Mouse (Mus musculus) spleen, adult 18-20 months (tissue): ENCODE data around the gene Poc1a.

ENCODE experiments used
- DNase-seq, 2 experiments: peaks; one replicate each; pipeline ENCODE4 v3.0.0; 2022; ENCODE audit warnings: mixed read lengths in 2 of 2

Gene Poc1a

DNA sequence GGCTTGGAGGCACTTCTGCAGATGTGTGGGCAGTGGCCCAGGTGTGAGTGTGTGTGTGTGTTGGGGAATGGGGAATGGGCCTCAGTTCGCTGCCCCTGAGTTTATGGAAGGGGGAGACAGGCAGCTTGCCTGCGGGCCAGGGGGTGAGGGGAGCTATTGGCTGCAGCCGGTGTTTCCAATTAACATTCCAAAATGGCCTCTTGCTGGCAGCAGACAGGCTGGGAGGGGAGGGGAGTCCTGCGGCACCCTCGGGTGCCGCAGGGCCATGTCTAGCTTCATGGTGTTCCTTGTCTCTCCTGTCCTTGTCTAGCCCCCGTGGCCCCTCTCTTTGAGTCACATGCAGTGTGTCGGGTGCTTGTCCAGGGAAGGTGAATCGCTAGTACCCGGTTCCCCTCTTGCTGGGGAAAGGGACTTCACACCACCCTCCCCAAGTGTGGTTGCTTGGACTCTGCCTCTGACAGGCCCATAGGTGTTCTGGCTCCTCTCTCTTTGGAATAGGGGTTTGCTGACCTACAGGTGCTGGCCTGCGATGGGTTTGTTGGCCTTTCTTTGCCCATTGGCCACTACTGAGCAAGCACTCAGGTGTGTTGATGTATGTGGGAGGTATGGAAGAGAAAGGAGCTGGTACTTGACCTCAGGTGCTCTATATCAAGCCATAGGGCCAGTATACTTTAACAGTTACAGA is 89.1 kb downstream of the Poc1a start:
- peak in 1 of 2 experiments; percentile 29 for DNase-seq

DNA sequence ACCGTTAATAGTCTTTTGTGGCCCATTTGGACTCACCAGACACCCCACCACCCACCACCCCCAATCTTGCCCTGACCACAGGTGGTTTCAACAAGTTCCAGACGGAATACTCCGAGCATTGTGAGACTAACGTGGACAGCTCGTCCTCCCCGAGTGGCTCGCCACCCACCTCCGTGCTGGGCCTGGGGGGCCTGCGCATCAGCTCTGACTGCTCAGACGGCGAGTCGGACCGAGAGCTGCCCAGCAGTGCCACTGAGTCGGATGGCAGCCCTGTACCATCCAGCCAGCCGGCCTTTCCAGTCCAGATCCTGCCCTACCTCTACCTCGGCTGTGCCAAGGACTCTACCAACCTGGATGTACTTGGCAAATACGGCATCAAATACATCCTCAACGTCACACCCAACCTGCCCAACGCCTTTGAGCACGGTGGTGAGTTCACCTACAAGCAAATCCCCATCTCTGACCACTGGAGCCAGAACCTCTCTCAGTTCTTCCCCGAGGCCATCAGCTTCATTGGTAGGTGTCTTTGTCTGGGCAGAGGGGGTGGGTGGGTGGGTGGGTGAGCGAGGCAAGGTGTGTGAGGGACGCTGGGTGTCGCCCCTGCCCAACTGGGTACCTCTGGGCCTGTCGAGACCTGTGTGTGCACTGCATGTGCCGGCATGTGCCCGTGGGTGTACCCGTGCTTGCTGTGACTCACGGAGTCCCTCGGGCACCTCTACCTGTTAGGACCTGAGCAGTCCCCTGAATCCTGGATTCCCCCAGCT is 89.9 kb downstream of the Poc1a start:
- peak in 1 of 2 experiments; percentile 28 for DNase-seq

DNA sequence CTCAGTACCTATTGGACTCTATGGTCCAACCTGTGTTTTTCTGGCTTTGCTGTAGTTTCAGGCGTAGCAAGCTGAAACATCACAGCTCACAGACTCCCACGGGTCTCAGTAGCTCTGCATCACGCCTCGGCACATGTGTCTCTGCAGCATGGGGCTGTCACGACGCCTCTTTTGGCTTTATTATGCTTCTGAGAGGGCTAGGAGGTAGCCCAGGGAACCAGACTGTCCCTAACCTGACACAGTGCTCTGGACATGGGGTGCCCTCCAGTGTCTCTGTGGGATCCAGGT is 90.5 kb downstream of the Poc1a start:
- DNase-seq = peak in 1 of 2 experiments; percentile 30

DNA sequence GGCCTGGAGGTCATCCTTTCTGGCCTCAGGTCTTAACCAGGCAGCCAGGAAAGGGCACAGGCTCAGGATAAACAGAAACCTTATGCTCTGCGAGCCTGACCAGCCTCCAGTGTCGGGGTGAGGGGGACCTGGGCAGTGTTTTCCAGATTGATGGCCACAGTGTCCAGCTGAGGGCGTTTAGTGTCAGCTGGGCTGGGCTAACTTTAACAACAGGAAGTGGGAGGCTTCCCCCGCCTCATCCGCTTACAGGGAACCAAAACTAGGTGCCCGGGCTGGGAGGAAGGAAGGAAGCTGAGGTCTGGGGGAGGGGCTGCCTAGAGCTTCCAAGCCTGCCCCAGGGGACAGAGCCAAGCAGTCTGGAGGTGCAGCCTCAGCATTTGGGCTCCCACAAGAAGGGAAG is 90.9 kb downstream of the Poc1a start:
- peak; percentile 82 for DNase-seq

DNA sequence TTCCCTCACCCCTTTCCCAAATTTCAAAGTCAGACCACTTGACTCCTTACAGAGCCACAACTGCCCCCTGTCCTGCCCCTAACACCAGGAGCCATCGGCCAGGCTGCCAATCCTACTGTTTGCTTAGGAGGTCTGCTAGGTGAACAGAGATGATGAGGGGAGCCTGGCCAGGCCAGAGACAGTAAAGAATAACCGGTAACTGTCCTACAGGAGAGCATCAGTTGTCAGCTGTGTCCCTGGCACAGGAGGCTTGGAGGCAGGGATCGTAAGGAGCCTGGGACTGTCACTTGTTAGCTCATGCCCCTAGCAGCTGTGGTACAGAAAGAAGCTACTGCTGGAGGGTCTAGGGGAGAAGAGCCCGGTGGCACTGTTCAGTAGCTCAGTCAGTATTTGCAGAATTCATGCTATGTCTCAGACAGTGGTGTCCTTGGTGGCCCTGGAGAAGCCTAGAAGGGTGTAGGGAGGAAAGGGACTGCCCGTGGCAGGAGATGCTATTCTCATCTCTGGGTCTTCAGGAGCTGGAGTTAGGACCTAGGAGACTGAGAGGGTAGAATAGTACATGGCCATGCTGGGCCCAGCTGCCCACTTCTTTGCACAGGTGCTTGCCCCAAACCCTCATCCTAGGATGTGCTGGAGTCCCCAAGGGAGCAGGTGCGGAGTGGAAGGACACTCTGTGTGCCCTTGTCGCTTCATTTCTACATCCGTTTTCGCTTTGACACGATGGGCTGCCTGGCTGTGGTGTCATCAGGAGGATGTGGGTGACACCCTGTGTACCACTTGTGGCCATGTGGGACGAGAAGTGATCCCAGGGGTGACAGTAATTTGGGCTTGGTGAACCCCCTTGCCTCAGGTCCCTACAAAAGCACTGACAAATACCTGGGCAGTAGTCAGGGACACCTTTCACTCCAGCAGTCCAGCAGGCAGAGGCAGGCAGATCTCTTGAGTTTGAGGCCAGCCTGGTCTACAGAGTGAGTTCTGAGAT is 91.9 kb downstream of the Poc1a start:
- DNase-seq = peak; percentile 46 to 60

DNA sequence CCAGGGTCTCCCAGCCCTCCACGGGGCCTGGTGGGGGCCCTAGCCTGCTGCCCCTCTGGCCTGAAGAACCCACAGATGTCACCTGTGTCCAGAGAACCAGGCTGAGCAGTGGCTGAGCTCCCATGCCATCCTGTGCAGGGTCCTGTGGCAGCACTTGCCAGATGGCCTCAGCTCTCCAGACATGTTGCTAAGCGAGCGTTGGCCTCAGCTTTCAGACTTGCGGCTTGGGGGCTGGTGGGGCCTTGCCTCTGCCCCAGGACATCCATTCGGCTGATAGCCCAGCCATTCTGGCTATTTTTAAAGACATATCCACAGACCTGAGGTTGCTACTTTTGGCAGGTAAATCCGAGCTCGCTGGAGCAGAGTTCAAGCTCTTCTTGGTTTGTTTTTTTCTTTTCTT is 93.1 kb downstream of the Poc1a start:
- no peak for DNase-seq

DNA sequence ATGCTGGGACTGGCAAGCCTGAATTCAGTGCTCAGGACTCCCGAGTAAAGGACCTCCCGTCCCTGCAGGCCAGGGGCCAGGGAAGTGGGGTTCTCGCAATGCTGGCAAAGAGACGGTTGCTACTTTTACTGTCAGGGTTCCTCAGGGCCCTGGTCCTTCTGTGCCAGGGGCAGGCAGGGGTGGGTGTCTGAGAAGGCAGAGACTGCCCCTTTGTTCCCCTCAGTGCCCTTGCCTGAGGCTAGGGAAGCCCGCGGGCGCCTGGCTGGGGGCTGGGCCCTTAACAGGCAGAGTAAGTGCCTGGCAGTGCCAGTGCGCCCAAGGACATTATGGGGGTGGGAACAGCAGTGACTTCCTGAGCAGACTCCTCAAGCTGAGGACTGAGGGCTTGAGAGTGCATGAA is 96.4 kb downstream of the Poc1a start:
- no peak for DNase-seq

DNA sequence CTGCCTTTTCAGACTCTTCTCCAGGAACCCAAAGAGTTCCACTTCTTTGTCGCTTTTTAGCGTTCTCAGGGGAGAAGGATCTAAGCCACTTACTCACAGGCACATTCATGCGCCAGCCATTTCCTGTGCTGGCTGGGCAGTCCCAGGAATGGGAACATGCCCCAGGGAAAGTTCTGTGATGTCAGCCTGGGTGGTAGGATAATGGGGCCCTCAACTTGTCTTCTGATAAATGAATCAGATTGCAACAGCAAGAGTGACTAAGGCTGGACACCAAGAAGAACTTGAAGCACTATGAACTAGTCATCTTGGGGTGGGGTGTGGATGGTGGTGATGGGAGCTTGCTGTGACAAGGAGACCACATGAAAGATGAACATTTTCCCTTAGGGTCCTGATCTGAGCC is 97.2 kb downstream of the Poc1a start:
- no peak for DNase-seq

DNA sequence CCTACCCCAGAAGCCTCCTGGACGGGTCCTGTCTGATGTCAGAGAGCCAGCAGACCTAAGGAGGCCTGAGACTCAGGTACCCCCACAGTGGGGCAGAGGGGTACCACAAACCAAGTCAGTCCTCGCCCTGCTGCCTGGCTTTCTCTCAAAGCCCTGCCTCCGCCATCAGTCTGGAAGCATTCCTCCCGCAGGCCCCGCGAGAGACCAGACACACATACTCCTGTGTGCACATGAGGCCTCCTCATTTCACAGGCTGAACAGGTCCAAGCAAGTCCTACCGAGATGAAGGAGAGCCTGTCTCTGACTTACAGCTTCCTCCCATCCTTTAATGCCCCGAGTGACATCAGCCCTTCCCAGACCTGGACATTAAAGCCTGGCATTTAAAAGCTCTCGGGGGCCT is 97.9 kb downstream of the Poc1a start:
- DNase-seq = no peak

DNA sequence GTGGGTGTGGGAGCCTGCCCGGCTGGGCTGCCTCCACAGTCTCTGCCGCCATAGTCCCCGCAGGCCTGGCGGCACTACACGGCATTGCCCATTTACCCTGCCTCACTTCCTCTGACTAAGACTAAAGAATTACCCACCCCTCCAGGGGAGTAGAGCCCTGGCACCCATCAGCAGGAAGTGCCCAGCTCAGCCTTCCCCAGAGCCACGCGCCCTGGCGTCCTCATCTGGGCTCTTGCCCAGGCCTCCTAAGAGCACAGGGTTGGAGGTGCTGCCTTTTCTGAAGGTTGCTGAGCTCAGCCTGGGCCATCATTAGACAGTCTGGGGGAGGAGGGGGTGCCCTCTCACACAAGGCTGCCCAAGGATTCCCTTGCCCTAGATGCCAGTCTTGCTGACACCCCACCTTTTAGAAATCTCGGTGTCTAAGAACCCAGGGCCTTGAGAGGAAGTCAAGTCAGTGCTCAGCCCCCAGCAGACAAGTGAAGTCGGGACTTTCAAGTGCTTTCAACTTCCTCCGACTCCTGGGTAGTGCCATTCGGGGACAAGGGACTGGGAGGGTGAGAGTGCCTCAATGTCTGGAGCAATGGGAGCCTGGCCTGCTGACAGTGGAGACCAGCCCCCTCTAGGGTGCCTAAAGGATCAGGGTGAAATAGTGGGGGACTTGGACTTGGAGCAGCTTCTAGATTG is 105.5 kb downstream of the Poc1a start:
- DNase-seq = peak; percentile 36 to 47

DNA sequence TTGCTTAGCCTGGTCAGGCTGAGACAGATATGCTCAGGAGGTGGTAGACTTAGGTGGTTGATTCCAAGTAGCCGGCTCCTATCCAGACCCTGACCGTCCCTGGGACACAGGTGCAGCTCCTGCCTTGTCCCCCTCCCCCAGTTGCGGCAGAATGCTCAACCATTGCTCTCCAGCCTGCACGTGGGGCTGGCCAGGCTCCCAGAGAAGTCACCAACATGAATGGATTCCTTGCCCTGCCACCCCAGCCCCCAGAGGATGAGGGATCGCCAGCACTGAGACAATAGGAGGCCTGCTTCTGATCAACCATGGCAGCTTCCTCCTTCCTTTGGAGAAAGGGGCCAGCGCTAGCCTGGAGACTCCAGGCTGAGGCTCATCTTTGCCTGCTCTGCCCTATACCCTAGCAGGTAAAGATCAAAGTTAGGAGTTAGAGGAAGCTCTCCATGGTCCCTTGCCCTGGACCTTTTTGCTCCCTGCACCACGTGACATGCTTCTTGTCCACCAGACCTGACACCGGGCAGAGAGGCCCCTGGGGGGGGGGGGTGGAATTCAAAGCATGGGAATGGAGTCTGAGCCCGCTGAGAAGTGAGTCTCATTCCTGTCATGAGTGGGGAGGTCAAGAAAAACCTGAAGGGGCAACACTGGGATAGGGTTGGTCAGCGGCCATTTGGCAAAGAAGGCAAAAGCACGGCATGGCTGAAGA is 112.1 kb downstream of the Poc1a start:
- no peak for DNase-seq

DNA sequence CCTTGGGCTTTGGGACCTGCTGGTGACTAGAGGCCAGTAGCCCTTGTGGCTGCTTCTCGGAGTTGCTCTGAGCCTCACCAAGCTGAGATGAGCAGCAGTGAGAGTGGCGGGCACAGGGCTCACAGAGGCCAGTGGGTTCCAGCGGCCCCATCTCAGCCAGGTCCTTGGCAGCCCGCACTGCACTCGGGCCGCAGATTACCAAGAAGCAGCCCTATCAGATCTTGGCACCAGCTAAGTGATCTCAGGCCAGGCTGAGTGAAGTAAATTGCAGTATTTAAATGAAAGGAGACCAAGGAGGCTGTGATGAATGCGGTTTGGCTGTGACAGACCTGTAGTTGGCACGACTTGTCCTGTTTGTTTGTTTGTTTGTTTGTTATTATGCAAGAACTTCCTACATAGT is 112.7 kb downstream of the Poc1a start:
- no peak for DNase-seq

DNA sequence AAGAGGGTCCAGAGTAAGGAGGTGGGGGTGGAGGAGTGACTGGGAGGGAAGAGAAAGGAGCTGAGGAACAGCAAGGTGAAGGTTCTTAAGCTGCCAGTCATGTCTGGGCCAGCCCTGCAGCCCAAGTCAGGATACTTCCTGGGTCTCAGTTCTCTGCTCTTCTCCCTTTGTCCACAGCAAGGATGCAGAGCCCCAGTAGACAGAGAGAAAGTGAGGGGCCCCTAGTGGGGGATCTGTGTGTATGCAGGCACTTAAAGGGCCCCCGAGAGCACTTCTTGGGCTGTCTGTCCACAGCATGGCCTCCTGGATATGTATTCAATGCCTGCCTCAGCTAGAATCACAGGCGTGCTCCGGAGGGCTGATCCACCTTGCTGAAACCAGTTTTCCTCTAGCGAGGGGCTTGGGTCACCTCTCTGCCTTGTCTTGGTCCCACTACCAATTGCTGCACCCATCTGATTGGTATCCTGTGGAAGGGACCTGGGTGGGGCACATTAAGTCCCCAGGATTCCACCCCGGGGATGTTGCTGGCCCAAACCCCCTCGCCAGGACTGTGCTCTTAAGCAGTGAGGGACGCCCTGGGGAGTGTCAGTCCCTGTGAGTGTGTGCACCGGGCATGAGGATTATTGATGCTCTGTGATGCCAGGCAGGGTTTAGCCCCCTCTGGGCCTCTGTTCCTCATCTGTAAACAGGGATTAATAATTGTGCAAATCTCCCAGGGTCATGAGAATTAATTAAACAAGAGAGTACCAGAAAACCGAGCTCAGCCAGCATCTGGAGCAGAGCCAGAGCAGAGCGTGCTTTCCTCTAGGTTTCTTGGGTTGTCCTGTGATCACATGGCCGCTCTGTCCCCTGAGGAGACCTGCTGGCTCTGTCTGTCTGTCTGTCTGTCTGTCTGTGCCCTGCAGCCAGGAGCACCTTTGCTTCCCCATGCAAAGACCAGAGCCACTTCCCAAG is 114.1 kb downstream of the Poc1a start:
- DNase-seq = no peak

DNA sequence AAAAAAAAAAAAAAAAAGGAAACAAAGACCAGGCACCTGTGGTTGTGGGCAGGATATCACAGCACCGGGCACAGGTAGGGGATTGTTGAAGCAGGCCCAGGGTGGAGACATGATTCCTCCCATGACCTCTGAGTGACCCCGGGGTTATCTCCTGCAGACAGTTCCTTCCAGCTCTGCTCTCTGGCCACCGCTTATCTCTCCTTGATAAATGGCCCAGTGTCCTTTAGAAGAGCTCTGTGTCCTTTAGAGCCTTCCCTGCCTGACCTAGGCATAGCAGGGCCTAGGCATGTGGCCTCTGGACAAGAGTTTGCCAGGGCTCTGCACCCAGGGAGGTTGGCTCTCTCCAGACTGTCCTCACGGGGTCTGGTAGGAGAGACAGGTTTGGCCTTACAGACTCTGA is 116.9 kb downstream of the Poc1a start:
- DNase-seq = no peak

DNA sequence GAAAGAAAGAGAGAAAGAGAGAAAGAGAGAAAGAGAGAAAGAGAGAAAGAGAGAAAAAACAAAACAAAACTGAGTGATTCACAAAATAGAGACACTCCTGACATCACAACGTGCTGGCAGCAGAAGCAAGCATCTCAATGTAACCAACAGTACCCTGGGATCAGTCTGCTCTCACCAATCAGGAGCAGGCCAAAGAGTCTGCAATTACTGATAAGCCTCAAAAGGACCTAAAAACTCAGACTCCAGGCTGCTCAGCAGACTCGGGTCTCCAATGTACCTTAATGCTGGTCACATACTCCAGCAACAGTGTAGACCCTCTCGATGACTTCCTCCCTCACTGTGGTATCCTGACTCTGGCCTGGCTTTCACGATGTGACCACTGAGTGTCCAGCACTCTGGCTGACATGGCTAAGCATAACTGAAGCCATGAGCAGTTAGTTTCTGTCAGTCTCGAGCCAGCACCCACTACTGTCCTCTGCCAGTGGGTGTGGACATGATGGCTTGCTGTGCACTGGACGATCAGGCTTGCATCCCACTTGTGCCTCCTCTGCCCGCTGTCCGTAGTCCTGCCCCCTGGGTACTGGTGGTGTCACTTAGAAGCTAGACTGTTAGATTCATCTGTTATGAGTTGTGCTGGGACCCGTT is 117.9 kb downstream of the Poc1a start:
- DNase-seq = no peak

DNA sequence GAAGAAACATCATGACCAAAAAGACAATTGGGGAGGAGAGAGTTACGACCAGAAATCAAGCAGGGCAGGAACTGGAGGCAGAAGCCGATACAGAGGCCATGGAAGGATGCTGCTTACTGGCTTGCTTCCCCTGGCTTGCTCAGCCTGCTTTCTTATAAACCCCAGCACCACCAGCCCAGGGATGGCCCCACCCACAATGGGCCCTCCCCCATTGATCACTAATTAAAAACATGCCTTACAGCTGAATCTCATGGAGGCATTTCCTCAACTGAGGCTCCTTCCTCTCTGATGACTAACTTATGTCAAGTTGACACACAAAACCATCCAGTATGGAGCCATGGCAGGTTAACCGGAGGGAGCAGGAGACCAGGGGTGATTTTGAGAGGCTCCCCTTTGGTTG is 118.9 kb downstream of the Poc1a start:
- DNase-seq = no peak
